Mouse (Mus musculus): ENCODE measurements around the gene Csdc2. TPM values are rescaled to one million over a fixed set of nuclear protein-coding genes. Genes with fewer than 3 reads are reported as not detected.

Gene Csdc2
- polyA plus RNA-seq, 1 experiment from 2014 or later, result 18.0 TPM

DNA sequence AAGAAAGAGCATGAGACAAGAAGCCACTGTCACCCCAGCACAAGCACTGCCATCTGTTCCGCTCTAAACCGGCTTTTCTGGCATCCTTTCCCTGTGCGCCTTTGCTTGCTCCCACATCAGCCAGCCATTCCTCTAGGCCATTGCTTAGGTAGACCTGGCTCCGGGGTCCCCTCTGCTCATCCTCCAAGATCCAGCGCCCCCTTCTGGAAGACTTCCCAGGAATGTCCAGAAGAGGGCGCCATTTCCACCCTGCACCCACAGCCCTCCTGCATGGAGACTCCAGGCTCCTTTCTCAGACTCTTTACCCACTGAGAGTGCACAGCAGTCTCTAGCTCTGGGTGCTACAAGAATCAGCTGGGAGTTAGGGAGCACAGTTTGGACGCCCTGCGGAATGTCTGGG is 19.9 kb downstream of the Csdc2 start:
- WGBS, result 51% methylated on average over 8 of the region's 8 CpGs
- no peak for ATAC-seq (ENCODE audit: low FRiP score)
- H3K4me1 ChIP-seq (ENCODE audit: control insufficient read depth, insufficient read depth, low read length), result peaks cover 2% of the 10 kb centered on the region

DNA sequence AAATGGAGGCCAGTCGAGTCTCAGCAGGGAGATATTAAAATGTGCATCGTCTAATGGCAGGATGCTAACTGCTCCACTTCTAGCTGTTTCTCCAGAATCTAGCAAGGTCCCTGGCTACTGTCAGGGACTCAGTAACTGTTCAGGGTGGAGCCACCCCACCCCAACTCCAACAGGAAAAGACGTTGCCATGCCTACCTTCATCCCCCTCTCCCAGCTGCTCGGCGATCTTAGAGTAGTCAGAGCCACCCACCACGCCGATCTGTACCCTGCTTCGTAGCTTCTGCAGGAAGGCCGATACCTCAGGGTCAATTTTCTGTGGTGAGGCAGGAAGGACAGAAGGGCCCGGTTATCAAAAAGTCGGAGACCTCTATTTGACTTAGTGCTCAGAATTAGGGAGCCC is 21.0 kb downstream of the Csdc2 start:
- Histone ChIP-seq H3K4me2 (no peak overlapping the region), H3K27me3 (ENCODE audit: control insufficient read depth, insufficient read depth, low read length) (no peaks in the 10 kb centered on the region), H3K27ac (ENCODE audit: low read depth, low read length) (no peak overlapping the region), H3K4me1 (ENCODE audit: control insufficient read depth, insufficient read depth, low read length) (peaks cover 2% of the 10 kb centered on the region), H3K36me3 (ENCODE audit: control insufficient read depth, insufficient read depth, low read length) (0 out of 2 replicates have a peak, but pooled peaks cover 3% of the 10 kb centered on the region), H3K4me3 (ENCODE audit: low read depth, low read length) (no peak overlapping the region), H3K9me3 (ENCODE audit: control insufficient read depth, low read length) (no peaks in the 10 kb centered on the region), H3K9ac (ENCODE audit: low read length) (no peak overlapping the region)
- WGBS, result 89% methylated on average over 11 of the region's 11 CpGs
- DNase-seq (ENCODE audit: low spot score, missing footprints) (no peak), ATAC-seq (ENCODE audit: low FRiP score) (no peak)

More for the DNA sequence above, 19.9 kb downstream of the Csdc2 start:
- peak; percentile 94 for DNase-seq (ENCODE audit: low spot score, missing footprints)
- Histone ChIP-seq H3K9me3 (ENCODE audit: control insufficient read depth, low read length) (no peaks in the 10 kb centered on the region), H3K27me3 (ENCODE audit: control insufficient read depth, insufficient read depth, low read length) (no peaks in the 10 kb centered on the region), H3K4me3 (ENCODE audit: low read depth, low read length) (no peak overlapping the region), H3K36me3 (ENCODE audit: control insufficient read depth, insufficient read depth, low read length) (0 out of 2 replicates have a peak, but pooled peaks cover 3% of the 10 kb centered on the region), H3K27ac (ENCODE audit: low read depth, low read length) (no peak overlapping the region), H3K4me2 (no peak overlapping the region), H3K9ac (ENCODE audit: low read length) (no peak overlapping the region)

DNA sequence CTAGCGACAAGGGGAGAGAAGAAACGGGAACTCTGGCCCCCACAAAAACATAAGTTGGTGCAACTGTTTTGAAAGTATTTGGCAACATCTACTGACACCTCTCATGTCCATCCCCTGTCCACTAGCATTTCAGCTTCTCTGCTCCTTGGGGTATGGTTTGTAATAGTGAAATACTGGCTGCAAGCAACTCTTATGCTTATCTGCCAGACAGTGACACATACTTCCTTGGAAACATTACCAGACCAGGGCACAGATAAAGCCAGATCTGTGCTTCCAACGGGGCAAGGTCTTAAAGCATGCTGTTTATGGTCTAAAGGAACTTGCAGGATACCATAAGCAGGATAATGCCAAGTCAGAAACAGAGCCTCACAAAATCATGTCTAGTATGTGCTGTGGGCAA is 22.3 kb downstream of the Csdc2 start:
- ATAC-seq (ENCODE audit: low FRiP score), result no peak
- peak; percentile 75 for DNase-seq (ENCODE audit: low spot score, missing footprints)
- Histone ChIP-seq H3K4me2 (no peak overlapping the region), H3K27ac (ENCODE audit: low read depth, low read length) (no peak overlapping the region), H3K9ac (ENCODE audit: low read length) (no peak overlapping the region), H3K9me3 (ENCODE audit: control insufficient read depth, low read length) (no peaks in the 10 kb centered on the region), H3K4me3 (ENCODE audit: low read depth, low read length) (no peak overlapping the region), H3K27me3 (ENCODE audit: control insufficient read depth, insufficient read depth, low read length) (no peaks in the 10 kb centered on the region), H3K36me3 (ENCODE audit: control insufficient read depth, insufficient read depth, low read length) (0 out of 2 replicates have a peak, but pooled peaks cover 3% of the 10 kb centered on the region), H3K4me1 (ENCODE audit: control insufficient read depth, insufficient read depth, low read length) (peaks cover 2% of the 10 kb centered on the region)
- WGBS, result 82% methylated on average over 3 of the region's 3 CpGs

- WGBS, result under 1% methylated on average over 73 of the region's 77 CpGs
- Histone ChIP-seq H3K27me3 (ENCODE audit: control insufficient read depth, insufficient read depth, low read length) (no peaks in the 10 kb centered on the region), H3K27ac (ENCODE audit: low read depth, low read length) (peak within 1 kb of the TSS; percentile 67), H3K4me3 (ENCODE audit: low read depth, low read length) (peak within 1 kb of the TSS; percentile 57), H3K4me1 (ENCODE audit: control insufficient read depth, insufficient read depth, low read length) (peaks cover 2% of the 10 kb centered on the region), H3K9me3 (ENCODE audit: control insufficient read depth, low read length) (no peaks in the 10 kb centered on the region), H3K4me2 (peak within 1 kb of the TSS; percentile 100), H3K36me3 (ENCODE audit: control insufficient read depth, insufficient read depth, low read length) (no peaks in the 10 kb centered on the region), H3K9ac (ENCODE audit: low read length) (peak within 1 kb of the TSS; percentile 70)
- peak; percentile 100 for DNase-seq (ENCODE audit: low spot score, missing footprints)
- peak; percentile 97 for ATAC-seq (ENCODE audit: low FRiP score)
These were observed 23.9 kb downstream of the Csdc2 start, which contains the start of gene Pmm1 for GRCm38 (mm10) chr15:81960171-81961077. Gene Pmm1, minus strand, starts transcription at chr15:81960930.

DNA sequence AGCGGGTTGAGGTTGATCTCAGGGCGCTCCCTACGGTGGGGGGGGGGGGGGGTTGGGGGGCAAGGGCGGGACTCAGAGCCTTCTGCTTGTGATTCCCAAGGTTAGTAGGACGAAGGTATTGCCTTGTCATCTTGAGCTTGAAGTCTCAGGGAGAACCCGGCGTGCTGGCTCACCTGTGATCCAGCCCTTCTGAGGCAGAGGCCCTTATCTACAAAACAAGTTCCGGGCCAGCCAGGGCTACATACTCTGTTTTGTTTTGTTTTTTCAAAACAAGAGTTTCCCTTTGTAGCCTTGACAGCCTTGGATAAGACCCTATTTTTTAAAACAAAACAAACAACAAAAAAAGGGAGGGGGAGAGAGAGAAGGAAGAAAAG is 24.5 kb downstream of the Csdc2 start:
- Histone ChIP-seq H3K9me3 (ENCODE audit: control insufficient read depth, low read length) (no peaks in the 10 kb centered on the region), H3K27ac (ENCODE audit: low read depth, low read length) (no peak overlapping the region), H3K36me3 (ENCODE audit: control insufficient read depth, insufficient read depth, low read length) (no peaks in the 10 kb centered on the region), H3K9ac (ENCODE audit: low read length) (peak overlapping the region; percentile 33; the same call in 1 of the 2 replicates), H3K4me2 (peak overlapping the region; percentile 100), H3K27me3 (ENCODE audit: control insufficient read depth, insufficient read depth, low read length) (no peaks in the 10 kb centered on the region), H3K4me1 (ENCODE audit: control insufficient read depth, insufficient read depth, low read length) (peaks cover 2% of the 10 kb centered on the region), H3K4me3 (ENCODE audit: low read depth, low read length) (peak overlapping the region; percentile 57)
- ATAC-seq (ENCODE audit: low FRiP score), result peak; percentile 53
- WGBS, result 3% methylated on average over 7 of the region's 8 CpGs
- DNase-seq (ENCODE audit: low spot score, missing footprints), result no peak

GRCm38 (mm10) chr15:81964262-81964661 is 27.7 kb downstream of the Csdc2 start:
- Histone ChIP-seq H3K9me3 (ENCODE audit: control insufficient read depth, low read length) (no peaks in the 10 kb centered on the region), H3K27ac (ENCODE audit: low read depth, low read length) (no peak overlapping the region), H3K4me2 (no peak overlapping the region), H3K4me3 (ENCODE audit: low read depth, low read length) (no peak overlapping the region), H3K36me3 (ENCODE audit: control insufficient read depth, insufficient read depth, low read length) (no peaks in the 10 kb centered on the region), H3K4me1 (ENCODE audit: control insufficient read depth, insufficient read depth, low read length) (peaks cover 2% of the 10 kb centered on the region), H3K9ac (ENCODE audit: low read length) (no peak overlapping the region), H3K27me3 (ENCODE audit: control insufficient read depth, insufficient read depth, low read length) (no peaks in the 10 kb centered on the region)
- 73% methylated on average over 1 of the region's 1 CpGs for WGBS
- DNase-seq (ENCODE audit: low spot score, missing footprints) (no peak), ATAC-seq (ENCODE audit: low FRiP score) (no peak)

- Histone ChIP-seq H3K9ac (ENCODE audit: low read length) (no peak overlapping the region), H3K36me3 (ENCODE audit: control insufficient read depth, insufficient read depth, low read length) (no peaks in the 10 kb centered on the region), H3K9me3 (ENCODE audit: control insufficient read depth, low read length) (no peaks in the 10 kb centered on the region), H3K4me3 (ENCODE audit: low read depth, low read length) (no peak overlapping the region), H3K27me3 (ENCODE audit: control insufficient read depth, insufficient read depth, low read length) (no peaks in the 10 kb centered on the region), H3K4me1 (ENCODE audit: control insufficient read depth, insufficient read depth, low read length) (peaks cover 2% of the 10 kb centered on the region; the same call in 1 of the 2 replicates), H3K4me2 (no peak overlapping the region), H3K27ac (ENCODE audit: low read depth, low read length) (no peak overlapping the region)
- DNase-seq (ENCODE audit: low spot score, missing footprints), result peak; percentile 44
- no peak for ATAC-seq (ENCODE audit: low FRiP score)
- WGBS, result 43% methylated on average over 4 of the region's 4 CpGs
These were observed 28.5 kb downstream of the Csdc2 start for GRCm38 (mm10) chr15:81964980-81965545.

- WGBS, result 91% methylated on average over 12 of the region's 14 CpGs
- ATAC-seq (ENCODE audit: low FRiP score), result no peak
- Histone ChIP-seq H3K9ac (ENCODE audit: low read length) (no peak overlapping the region), H3K4me1 (ENCODE audit: control insufficient read depth, insufficient read depth, low read length) (no peaks in the 10 kb centered on the region), H3K36me3 (ENCODE audit: control insufficient read depth, insufficient read depth, low read length) (no peaks in the 10 kb centered on the region), H3K4me3 (ENCODE audit: low read depth, low read length) (no peak overlapping the region), H3K27me3 (ENCODE audit: control insufficient read depth, insufficient read depth, low read length) (no peaks in the 10 kb centered on the region), H3K9me3 (ENCODE audit: control insufficient read depth, low read length) (no peaks in the 10 kb centered on the region), H3K4me2 (no peak overlapping the region), H3K27ac (ENCODE audit: low read depth, low read length) (no peak overlapping the region)
- DNase-seq (ENCODE audit: low spot score, missing footprints), result peak; percentile 21
These were observed 29.7 kb downstream of the Csdc2 start for GRCm38 (mm10) chr15:81966062-81966829.

Measured in midbrain, embryonic 11.5 days (tissue).